Mouse (Mus musculus) layer of hippocampus, adult 9-11 months (tissue): ENCODE results near the gene Pstk.
"Not testable (repeated sequence)": the region's sequence is repeated elsewhere in the genome, so short reads cannot be mapped to it uniquely, and the experiment has no call there.

Source experiments
- DNase-seq: peaks from one replicate; pipeline ENCODE4 v3.0.0; 2022

Pstk gene

DNA sequence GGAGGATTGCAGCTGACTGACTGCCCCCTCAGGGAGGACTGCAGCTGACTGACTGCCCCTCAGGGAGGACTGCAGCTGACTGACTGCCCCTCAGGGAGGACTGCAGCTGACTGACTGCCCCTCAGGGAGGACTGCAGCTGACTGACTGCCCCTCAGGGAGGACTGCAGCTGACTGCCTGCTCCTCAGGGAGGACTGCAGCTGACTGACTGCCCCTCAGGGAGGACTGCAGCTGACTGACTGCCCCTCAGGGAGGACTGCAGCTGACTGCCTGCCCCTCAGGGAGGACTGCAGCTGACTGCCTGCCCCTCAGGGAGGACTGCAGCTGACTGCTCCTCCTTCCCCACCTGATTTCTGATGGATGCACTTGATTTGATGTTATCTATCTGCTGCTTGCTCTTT is 45.8 kb downstream of the Pstk start:
- DNase-seq = not testable (repeated sequence)

DNA sequence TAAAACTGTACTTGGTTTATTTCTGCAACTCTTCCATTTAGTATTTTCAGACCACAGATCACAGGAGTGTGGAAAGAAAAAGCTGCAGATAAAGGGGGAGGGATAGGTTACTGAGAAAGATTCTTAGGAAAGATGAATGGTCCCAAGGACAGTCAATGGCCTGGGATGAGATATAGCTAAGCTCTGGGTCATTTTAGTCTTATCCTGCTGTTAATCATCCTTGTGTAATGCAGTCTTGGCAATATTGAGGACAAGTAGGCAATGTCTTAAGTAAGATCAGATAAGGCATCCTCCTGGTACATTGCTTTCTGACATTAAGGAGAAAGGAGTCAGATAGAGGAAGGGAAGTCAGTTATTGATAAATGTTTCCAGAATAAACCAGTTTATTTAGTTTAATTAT is 46.7 kb downstream of the Pstk start:
- no peak for DNase-seq

DNA sequence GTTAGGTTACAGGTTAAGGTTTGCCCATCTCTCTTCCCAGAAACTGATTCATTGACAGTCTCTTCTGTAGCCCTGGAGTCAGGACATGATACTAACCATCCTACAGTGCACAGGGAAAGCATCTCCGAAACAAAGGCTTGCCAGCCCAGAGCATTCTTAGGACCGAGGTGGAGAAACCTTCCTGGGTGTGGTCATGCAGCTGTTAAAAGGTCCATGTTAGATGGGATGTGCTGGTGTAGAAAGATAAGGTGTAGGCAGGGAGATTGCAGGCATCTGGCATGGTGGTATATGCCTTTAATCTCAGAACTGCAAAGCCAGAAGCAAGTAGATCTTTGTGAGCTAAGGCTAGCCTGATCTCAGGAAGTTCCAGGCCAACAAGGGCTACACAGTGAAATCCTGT is 54.0 kb downstream of the Pstk start:
- no peak for DNase-seq

DNA sequence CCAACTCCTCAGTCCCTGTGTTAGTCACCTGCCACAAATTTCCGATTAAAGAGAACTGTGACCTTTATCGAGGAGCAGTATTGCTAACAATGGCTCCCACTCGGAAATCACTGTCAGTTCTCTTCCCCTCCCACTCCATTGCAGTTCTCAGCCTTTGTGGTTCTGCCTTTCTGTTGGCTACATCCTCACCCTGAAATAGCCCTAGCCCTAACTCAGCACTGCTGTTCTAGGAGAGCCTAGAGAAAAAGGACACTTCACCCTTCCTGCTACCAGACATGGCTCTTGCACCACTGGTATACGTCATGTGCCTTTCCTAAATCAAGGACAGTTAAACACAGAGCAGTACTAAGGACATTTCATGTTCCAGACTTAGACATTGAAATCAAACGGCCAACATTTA is 56.4 kb downstream of the Pstk start:
- no peak for DNase-seq

DNA sequence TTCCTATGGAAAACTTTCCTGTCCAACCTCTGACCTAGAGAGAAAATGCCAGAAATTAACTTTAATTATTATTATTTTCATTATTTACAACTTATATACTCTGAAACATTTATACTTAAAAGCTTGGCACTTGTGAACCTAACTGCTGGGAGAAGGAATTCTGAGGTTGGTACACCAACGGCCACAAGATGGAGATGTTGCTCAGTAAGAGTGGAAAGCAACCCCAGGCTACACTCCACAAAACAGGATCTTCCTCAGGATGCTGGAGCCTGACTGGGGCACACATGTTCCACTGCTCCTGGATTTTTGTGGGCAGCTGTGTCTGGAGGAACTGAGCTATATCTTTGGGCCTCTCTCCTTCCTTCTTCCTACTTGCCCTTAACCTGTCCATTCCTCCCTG is 61.3 kb downstream of the Pstk start:
- DNase-seq = no peak

DNA sequence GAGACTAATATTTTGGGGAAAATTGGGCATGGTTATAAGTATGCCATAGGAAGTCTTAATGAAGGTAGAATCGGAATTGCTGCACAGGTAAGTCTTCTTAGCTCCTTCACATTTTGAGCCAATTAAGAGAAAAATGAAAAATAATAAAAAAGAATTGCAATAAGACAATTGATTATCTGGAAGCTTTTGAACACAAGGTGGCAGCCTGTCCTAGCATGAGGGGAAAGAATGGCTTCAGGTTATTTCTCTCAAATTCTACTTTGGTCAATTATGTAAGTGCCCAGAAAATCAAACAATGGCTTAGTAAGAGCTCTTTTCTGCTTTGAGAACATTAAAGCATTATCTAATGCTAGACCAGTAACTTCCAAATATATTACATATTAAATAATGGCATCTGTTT is 63.3 kb downstream of the Pstk start:
- DNase-seq = no peak

DNA sequence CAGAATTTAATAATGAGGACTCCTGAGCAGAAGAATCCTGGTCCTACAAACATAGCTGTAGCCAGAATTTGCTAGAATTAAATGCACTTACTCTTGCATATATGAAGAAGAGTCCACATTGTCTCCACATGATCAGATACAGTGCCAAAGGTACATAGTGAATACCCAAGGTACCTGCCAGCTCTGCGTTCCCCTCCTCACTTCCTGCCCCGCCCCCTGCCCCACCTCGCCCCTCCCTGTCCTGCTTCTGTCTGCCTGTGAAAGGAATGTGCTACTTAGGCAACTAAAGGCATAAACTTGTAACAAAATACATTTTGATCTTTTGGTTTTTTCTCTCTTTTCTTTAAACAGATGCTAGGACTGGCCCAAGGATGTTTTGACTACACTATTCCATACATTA is 66.1 kb downstream of the Pstk start:
- DNase-seq = no peak
